Mouse (Mus musculus) hindbrain, embryonic 13.5 days (tissue): ENCODE data around the gene Ndufs2. TPM values are rescaled to one million over a fixed set of nuclear protein-coding genes. Genes with fewer than 3 reads are reported as not detected.

Source experiments
- ATAC-seq: fragments of 200-750 bp; cut with Nextera tagmentation; 2 replicates; pipeline ENCODE4 v1.8.0; 2017; ENCODE audit warnings: moderate TSS enrichment; ENCODE audit not compliant: low FRiP score
- H3K27ac ChIP-seq: fragments of 300-500 bp; sonication (generic); 2 replicates; pipeline ENCODE4 v1.5.1; 2015; ENCODE audit warnings: inconsistent platforms, mild to moderate bottlenecking, moderate library complexity
- H3K27me3 ChIP-seq: fragments of 300-500 bp; sonication (generic); 2 replicates; pipeline ENCODE4 v1.6.1; 2015; ENCODE audit warnings: mild to moderate bottlenecking, inconsistent platforms
- H3K36me3 ChIP-seq: fragments of 300-500 bp; sonication (generic); 2 replicates; pipeline ENCODE4 v1.6.1; 2015; ENCODE audit warnings: mild to moderate bottlenecking, inconsistent platforms
- H3K4me1 ChIP-seq: fragments of 300-500 bp; sonication (generic); replicated peaks from 2 replicates; pipeline ENCODE4 v1.6.1; 2015; ENCODE audit warnings: inconsistent platforms
- H3K4me2 ChIP-seq: fragments of 300-500 bp; sonication (generic); 2 replicates; pipeline ENCODE4 v1.6.1; 2015; ENCODE audit warnings: inconsistent platforms, mild to moderate bottlenecking, moderate library complexity
- H3K4me3 ChIP-seq: fragments of 300-500 bp; sonication (generic); 2 replicates; pipeline ENCODE4 v1.5.1; 2015; ENCODE audit warnings: mild to moderate bottlenecking, inconsistent platforms
- H3K9ac ChIP-seq: fragments of 300-500 bp; sonication (generic); 2 replicates; pipeline ENCODE4 v1.6.1; 2015; ENCODE audit warnings: mild to moderate bottlenecking, inconsistent platforms
- H3K9me3 ChIP-seq: fragments of 300-500 bp; sonication (generic); 2 replicates; pipeline ENCODE4 v1.6.1; 2016; ENCODE audit warnings: inconsistent platforms
- WGBS: fragments of 180-500 bp; shearing (Covaris S2); methylation state at CpG from one replicate; pipeline ENCODE4 v1.1.7; 2015; 5-methylcytosine and 5-hydroxymethylcytosine counted together
- polyA plus RNA-seq: library from polyadenylated mRNA; unstranded; fragments of >200 nt; fragmentation: Nextera tagmentation; extraction: Ambion mirVana; gene quantifications from 2 replicates; pipeline ENCODE4 v1.2.1, GENCODE M21; 2015

Gene Ndufs2
- polyA plus RNA-seq, 1 experiment from 2014 or later: 222 TPM

DNA sequence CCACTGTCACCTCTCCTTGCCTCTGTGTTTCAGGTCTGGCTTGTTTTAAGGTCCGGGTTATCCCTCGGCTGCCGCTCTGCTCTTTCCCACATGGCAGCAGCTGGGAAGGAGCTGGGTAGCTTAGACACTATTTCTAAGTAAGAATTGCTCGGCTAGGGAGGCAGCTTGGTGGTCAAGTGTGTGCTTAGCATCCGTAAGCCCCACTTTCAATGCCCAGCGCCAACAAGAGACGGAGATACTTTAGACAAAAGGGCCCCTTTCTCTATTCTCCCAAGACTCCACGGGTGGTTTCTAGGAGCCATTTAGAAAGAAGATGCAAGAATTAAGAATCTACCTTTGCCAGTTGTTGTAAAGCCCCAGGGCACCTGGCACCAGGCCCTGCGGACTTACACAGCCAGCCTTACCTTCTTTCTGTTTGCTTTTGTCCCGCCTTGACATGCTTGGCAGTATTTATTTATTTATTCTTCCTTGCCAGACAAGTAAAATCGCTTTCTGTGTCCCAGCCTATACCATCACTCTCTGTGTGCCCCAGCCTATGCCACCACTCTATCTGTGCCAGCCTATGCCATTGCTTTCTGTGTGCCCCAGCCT lies 24.1 kb upstream of the Ndufs2 start:
- peaks cover 31% of the 10 kb centered on the region for H3K4me1 ChIP-seq
- 81% methylated on average over 11 of the region's 11 CpGs for WGBS
- H3K27me3 ChIP-seq: no peaks in the 10 kb centered on the region
- H3K9me3 ChIP-seq: no peaks in the 10 kb centered on the region
- H3K9ac ChIP-seq: no peak overlapping the region
- no peak overlapping the region for H3K4me2 ChIP-seq
- H3K4me3 ChIP-seq: no peak overlapping the region
- no peak overlapping the region for H3K27ac ChIP-seq
- ATAC-seq: no peak
- peaks cover 70% of the 10 kb centered on the region for H3K36me3 ChIP-seq

DNA sequence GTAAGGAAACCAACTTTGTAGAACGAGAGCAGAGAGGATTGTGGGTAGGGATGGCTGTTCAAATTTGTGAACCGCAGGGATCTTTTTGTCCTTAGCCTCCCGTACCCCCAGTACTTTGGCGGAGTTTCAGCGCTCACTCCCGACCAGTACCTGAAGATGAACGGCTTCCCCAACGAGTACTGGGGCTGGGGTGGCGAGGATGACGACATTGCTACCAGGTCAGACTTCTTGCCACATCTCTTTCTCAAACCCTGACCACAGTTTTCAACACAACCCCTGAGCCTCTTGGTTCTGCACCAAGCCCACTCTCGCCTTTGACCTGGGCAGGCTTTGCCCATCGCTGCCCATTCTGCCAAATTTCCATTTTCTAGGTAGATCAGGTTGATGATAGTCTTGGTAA lies 23.0 kb upstream of the Ndufs2 start:
- Histone ChIP-seq H3K27me3 (no peaks in the 10 kb centered on the region), H3K4me1 (peaks cover 26% of the 10 kb centered on the region), H3K4me2 (no peak overlapping the region), H3K27ac (no peak overlapping the region), H3K36me3 (peaks cover 70% of the 10 kb centered on the region), H3K9me3 (no peaks in the 10 kb centered on the region), H3K9ac (no peak overlapping the region), H3K4me3 (no peak overlapping the region)
- ATAC-seq: no peak
- 94% methylated on average over 12 of the region's 12 CpGs for WGBS

DNA sequence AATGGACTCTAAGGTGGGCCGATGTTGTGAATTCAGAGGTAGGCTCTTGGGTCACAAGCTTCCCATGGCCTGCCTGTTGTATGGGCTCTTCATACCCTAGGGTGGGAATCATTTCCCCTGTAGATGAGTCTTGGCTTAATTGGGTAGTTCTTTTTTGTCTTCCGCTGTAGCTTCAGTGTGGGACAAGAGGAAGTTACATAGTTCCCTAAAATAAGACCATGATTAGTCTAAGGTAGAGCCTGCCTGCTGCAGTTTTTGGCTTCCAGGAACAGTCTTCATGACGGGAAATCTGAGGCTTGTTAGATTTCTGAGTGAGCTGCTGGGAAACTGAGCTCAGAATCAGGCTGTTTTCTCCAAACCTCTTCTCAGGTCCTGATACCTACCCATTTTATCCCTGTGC lies 20.9 kb upstream of the Ndufs2 start:
- ATAC-seq: no peak
- H3K4me3 ChIP-seq: peak overlapping the region; percentile 67; the same call in 1 of the 2 replicates
- H3K4me2 ChIP-seq: peak overlapping the region; percentile 83
- WGBS: 96% methylated on average over 3 of the region's 3 CpGs
- peaks cover 26% of the 10 kb centered on the region for H3K4me1 ChIP-seq
- H3K27me3 ChIP-seq: no peaks in the 10 kb centered on the region
- H3K27ac ChIP-seq: no peak overlapping the region
- H3K9me3 ChIP-seq: no peaks in the 10 kb centered on the region
- H3K36me3 ChIP-seq: peaks cover 54% of the 10 kb centered on the region
- H3K9ac ChIP-seq: peak overlapping the region; percentile 24; the same call in 1 of the 2 replicates

DNA sequence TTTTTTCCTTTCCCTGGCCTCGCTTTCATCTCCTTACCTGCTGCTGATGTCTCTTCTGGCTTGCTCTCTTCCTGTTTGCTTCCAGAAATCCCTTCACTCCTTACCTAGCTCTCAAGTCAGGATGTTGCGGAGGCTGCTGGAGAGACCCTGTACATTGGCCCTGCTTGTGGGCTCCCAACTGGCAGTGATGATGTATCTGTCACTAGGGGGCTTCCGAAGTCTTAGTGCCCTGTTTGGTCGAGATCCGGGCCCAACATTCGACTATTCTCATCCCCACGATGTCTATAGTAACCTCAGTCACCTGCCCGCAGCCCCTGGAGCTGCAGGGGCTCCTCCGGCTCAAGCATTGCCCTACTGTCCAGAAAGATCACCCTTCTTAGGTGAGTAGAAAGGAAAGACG lies 20.4 kb upstream of the Ndufs2 start:
- peaks cover 50% of the 10 kb centered on the region for H3K36me3 ChIP-seq
- peak overlapping the region; percentile 83 for H3K4me2 ChIP-seq
- H3K9ac ChIP-seq: peak overlapping the region; percentile 24; the same call in 1 of the 2 replicates
- no peak overlapping the region for H3K27ac ChIP-seq
- no peaks in the 10 kb centered on the region for H3K9me3 ChIP-seq
- 71% methylated on average over 10 of the region's 10 CpGs for WGBS
- peak overlapping the region; percentile 67; the same call in 1 of the 2 replicates for H3K4me3 ChIP-seq
- no peaks in the 10 kb centered on the region for H3K27me3 ChIP-seq
- peaks cover 26% of the 10 kb centered on the region for H3K4me1 ChIP-seq
- no peak for ATAC-seq

DNA sequence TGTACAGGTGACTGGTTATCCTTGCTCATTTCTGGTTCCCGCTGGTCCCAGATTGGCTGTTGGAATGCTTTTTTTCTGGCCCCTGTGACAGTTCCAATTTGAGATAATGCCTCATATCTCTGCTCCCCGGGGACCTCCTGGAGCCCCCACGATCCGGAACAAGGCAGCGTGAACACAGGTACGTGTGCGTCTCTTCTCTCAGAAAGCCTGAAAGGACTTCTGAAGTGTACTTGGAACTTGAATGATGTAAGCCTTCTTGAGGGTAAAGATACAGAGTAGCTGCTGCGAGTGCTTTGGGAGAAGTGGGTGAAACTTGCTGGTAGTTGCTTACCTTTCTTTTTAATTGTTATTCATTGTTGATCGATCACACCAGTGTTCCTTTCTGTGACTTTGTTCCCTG lies 20.0 kb upstream of the Ndufs2 start:
- H3K36me3 ChIP-seq: peaks cover 45% of the 10 kb centered on the region
- H3K4me3 ChIP-seq: peak overlapping the region; percentile 67
- ATAC-seq: no peak
- 57% methylated on average over 9 of the region's 9 CpGs for whole genome bisulfite sequencing
- peak overlapping the region; percentile 83 for H3K4me2 ChIP-seq
- peak overlapping the region; percentile 85 for H3K9ac ChIP-seq
- no peaks in the 10 kb centered on the region for H3K9me3 ChIP-seq
- 0 out of 2 replicates have a peak overlapping the region, but pooled peaks have one; percentile 1 for H3K27ac ChIP-seq
- H3K4me1 ChIP-seq: peaks cover 26% of the 10 kb centered on the region
- no peaks in the 10 kb centered on the region for H3K27me3 ChIP-seq

DNA sequence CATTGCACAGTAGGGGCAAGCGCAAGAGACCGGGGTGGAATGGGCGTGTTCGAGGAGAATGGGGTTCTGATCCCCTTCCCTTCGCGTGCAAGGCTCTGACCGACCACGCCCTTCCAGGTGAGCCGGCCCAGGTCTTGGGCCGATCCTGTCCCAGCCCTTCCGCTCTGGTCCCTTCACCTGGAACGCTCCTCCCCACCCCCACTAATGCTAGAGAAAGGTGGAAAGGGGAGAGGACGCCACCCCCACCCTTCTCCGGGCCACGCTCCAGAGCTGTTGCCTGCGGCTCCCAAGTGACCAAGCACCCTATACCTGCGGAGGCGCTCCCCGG lies 19.3 kb upstream of the Ndufs2 start:
- 1% methylated on average over 19 of the region's 19 CpGs for WGBS
- H3K9ac ChIP-seq: peak overlapping the region; percentile 85
- ATAC-seq: peak; percentile 77
- H3K4me2 ChIP-seq: peak overlapping the region; percentile 83
- peak overlapping the region; percentile 67 for H3K4me3 ChIP-seq
- no peaks in the 10 kb centered on the region for H3K9me3 ChIP-seq
- peak overlapping the region; percentile 58 for H3K27ac ChIP-seq
- H3K4me1 ChIP-seq: peaks cover 26% of the 10 kb centered on the region
- H3K36me3 ChIP-seq: peaks cover 39% of the 10 kb centered on the region
- no peaks in the 10 kb centered on the region for H3K27me3 ChIP-seq

DNA sequence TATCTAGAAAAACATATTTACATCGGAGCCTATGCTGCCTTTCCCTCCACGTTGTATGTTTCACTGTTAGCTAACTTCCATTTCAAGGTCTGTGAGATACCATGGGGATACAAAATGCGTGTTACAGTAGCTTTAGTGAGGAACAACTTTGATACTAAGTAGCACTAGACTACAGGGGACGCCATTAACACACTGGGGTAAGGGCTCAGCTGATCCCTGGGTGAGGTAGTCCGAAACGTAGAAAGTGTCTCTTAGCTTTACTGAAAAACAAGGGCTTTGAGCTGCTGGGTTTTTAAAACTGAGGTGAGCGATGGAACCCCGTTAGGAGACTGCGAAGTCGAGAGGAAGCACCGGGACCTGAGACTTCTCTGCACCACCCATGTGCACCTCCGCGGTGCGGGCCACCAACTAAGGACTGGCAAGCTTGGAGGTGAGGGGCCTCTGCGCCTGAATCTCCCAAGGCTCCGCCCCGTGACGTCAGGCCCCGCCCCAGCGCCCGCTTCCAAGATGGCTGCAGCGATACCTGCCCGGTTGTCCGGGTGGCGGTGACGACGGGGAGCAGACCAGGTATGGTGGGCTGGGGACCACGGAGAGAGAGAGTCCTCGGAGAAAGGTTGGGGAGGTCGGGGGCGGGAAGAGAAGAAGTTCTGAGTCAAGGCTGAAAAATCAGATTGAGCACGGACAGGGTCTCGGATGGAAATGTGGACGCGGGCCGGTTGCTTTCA lies 18.8 kb upstream of the Ndufs2 start, which contains the start of gene B4galt3:
Gene B4galt3, plus strand, starts transcription at position 481 of the 725 bp plus-strand sequence.
- H3K4me3 ChIP-seq: peak within 1 kb of the TSS; percentile 67
- peak; percentile 96 for ATAC-seq
- no peaks in the 10 kb centered on the region for H3K27me3 ChIP-seq
- peaks cover 33% of the 10 kb centered on the region for H3K36me3 ChIP-seq
- H3K9me3 ChIP-seq: no peaks in the 10 kb centered on the region
- peak within 1 kb of the TSS; percentile 58 for H3K27ac ChIP-seq
- peak within 1 kb of the TSS; percentile 83 for H3K4me2 ChIP-seq
- 3% methylated on average over 35 of the region's 36 CpGs for WGBS
- peak within 1 kb of the TSS; percentile 85 for H3K9ac ChIP-seq
- peaks cover 26% of the 10 kb centered on the region for H3K4me1 ChIP-seq

DNA sequence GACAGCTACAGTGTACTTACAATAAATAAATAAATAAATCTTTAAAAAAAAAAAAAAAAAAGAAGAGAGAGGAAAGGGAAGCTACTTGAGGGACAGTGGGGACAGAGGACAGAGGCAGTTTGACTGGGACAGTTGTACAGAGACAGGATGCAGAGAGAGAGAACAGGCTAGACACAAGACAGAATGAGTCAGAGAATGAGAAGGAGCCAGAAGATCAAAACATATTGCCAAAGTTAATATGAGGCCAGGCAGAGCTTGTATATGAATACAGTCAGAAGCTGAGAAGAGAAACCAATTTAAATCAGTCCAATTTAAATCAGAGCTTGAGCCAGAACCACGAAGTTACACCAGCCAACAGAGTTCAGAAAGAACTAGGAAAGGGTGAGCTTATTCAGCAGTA lies 17.2 kb upstream of the Ndufs2 start:
- Histone ChIP-seq H3K4me1 (peaks cover 31% of the 10 kb centered on the region), H3K27me3 (no peaks in the 10 kb centered on the region), H3K9me3 (no peaks in the 10 kb centered on the region), H3K4me3 (no peak overlapping the region), H3K9ac (no peak overlapping the region), H3K4me2 (no peak overlapping the region), H3K36me3 (peaks cover 17% of the 10 kb centered on the region), H3K27ac (no peak overlapping the region)
- 74% methylated on average over 1 of the region's 1 CpGs for WGBS
- no peak for ATAC-seq

DNA sequence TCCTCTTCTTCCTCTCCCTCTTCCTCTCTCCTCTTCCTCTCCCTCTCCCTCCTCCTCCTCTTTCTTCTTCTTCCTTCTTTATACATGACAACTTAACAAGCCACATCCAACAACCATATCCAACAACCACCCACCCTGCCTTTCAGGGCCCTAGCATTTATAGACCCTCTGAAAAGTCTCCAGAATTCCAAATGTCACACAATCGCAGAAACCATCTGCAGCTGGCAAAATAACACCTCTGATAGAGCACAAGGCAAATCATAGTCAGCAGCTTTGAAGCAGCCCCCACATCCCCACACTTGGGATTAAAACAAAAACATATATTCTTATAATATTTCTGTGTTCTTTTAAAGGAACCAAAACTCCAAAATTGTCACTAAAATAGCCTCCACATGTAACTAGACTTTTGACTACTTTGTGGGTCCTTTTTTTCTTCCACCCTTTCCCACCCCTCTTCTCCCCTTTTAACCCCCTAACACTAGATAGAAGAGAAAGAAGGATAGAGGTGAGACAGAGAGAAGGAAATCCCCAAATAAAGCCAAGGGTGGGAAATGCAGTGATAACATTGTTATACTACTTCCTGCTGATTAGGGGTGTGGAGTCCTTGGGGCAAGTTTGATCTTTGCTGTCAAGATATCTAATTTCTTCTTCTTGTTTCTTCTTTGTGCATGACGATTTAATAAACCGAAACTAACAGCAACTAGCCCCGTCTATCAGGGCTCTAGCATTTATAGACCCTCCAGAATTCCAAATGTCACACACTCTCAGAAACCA lies 15.0 kb upstream of the Ndufs2 start:
- WGBS: 81% methylated on average over 4 of the region's 4 CpGs
- Histone ChIP-seq H3K4me3 (no peak overlapping the region), H3K9ac (no peak overlapping the region), H3K4me2 (no peak overlapping the region), H3K27me3 (no peaks in the 10 kb centered on the region), H3K4me1 (peaks cover 28% of the 10 kb centered on the region), H3K9me3 (no peaks in the 10 kb centered on the region), H3K27ac (no peak overlapping the region), H3K36me3 (no peaks in the 10 kb centered on the region)
- ATAC-seq: no peak

DNA sequence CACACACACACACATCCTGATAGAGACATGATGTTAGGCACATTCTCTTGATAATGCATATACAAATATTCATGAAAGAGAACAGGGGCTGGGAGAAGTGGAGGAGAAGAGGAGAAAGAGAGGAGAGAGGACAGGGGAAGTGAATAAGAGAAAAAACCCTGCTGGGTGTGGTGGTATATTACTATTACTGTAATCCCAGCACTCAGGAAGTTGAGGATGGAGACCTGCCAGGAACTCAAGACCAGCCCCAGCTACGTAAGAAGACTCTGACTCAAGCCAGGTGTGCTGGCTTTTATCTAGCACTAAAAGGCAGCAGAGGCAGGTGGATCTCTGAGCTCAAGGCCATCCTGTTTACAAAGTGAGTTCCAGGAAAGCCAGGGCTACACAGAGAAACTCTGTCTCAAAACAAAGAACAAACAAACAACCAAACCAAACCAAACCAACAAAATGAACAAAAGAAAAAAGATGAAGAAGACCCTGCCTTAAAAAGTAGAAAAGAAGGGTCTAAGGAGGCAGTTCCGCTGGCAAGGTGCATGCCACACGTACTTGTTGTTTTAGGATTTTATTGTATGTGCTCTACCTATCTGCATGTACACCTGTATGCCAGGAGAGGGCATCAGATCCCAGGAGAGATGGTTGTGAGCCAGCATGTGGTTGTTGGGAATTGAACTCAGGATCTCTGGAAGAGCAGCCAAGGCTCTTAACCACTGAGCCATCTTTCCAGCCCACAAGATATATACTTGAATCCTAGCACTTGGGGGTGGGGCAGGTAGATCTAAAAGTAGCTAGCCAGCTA lies 12.7 kb upstream of the Ndufs2 start:
- Histone ChIP-seq H3K4me3 (no peak overlapping the region), H3K36me3 (0 out of 2 replicates have a peak, but pooled peaks cover 3% of the 10 kb centered on the region), H3K4me1 (peaks cover 16% of the 10 kb centered on the region), H3K9ac (no peak overlapping the region), H3K4me2 (peak overlapping the region; percentile 54; the same call in 1 of the 2 replicates), H3K9me3 (no peaks in the 10 kb centered on the region), H3K27ac (peak overlapping the region; percentile 58; the same call in 1 of the 2 replicates), H3K27me3 (peaks cover 3% of the 10 kb centered on the region; the same call in 1 of the 2 replicates)
- no peak; the same call in none of the 2 replicates for ATAC-seq
- 80% methylated on average over 3 of the region's 3 CpGs for WGBS

DNA sequence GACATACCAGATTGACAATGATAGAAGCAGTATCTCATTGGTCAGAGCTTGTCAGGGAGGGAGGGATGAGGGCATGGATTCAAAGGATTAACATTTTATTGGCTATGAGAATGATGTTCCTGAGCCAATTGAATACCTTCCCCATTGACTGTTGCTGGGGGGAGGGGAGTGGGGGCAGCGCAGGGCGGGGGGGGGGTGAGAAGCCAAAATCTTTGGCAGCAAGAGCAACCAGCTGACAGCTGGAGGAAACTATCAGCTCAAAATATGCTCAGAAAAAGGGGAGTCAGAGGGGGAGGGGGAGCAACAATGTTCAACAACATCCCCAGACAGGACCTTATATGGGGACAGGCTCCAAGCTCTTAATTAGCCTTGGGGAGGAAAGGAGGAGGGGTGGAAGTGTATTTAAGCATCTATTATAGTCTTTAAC lies 12.0 kb upstream of the Ndufs2 start:
- Histone ChIP-seq H3K9ac (0 out of 2 replicates have a peak overlapping the region, but pooled peaks have one; percentile 64), H3K4me2 (peak overlapping the region; percentile 54), H3K27ac (peak overlapping the region; percentile 58), H3K27me3 (peaks cover 3% of the 10 kb centered on the region; the same call in 1 of the 2 replicates), H3K4me3 (peak overlapping the region; percentile 28; the same call in 1 of the 2 replicates), H3K36me3 (0 out of 2 replicates have a peak, but pooled peaks cover 3% of the 10 kb centered on the region), H3K4me1 (peaks cover 16% of the 10 kb centered on the region), H3K9me3 (no peaks in the 10 kb centered on the region)
- WGBS: 2% methylated on average over 2 of the region's 2 CpGs
- ATAC-seq: peak; percentile 89
